Mouse (Mus musculus): Measurements from ENCODE around the gene Lars2.

Lars2 gene

GRCm38 (mm10) chr9:123509638-123510604, 143.2 kb downstream of the Lars2 start:
- no peak for DNase-seq

- DNase-seq, result no peak
Observed at GRCm38 (mm10) chr9:123510926-123511325, 144.2 kb downstream of the Lars2 start.
